8 mouse cellular contexts compared by ENCODE assay signal in genomic region chr16:91073163-91073892, GRCm38 (mm10). TPM values are rescaled to one million over a fixed set of nuclear protein-coding genes. Genes with fewer than 3 reads are reported as not detected.
DNase-seq lines count a peak whose midpoint lies in the region; ATAC-seq and TF ChIP-seq lines count a peak whose summit lies in the region.

No protein-coding gene starts in this region.

- H3K9ac ChIP-seq in embryonic facial prominence, embryonic 15.5 days, result no peak overlapping the region
- H3K9ac ChIP-seq in limb, embryonic 13.5 days, result no peak overlapping the region
- no peak overlapping the region for H3K9ac ChIP-seq in midbrain, embryonic 16.5 days (ENCODE audit: low read depth, low read length)

- 38% methylated on average over 24 of the region's 24 CpGs for WGBS in bone marrow, adult 2 months
- WGBS in embryonic facial prominence, embryonic 15.5 days, result 36% methylated on average over 22 of the region's 24 CpGs
- WGBS in limb, embryonic 13.5 days, result 37% methylated on average over 23 of the region's 24 CpGs
- WGBS in midbrain, embryonic 16.5 days, result 45% methylated on average over 19 of the region's 24 CpGs
- 40% methylated on average over 24 of the region's 24 CpGs for WGBS in spleen, adult 2 months

- no peaks in the 10 kb centered on the region for H3K27me3 ChIP-seq in embryonic facial prominence, embryonic 15.5 days
- peaks cover 16% of the 10 kb centered on the region; the same call in 1 of the 2 replicates for H3K27me3 ChIP-seq in limb, embryonic 13.5 days
- no peaks in the 10 kb centered on the region for H3K27me3 ChIP-seq in midbrain, embryonic 16.5 days (ENCODE audit: control insufficient read depth, insufficient read depth, low read depth, low read length)
- H3K27me3 ChIP-seq in spleen, adult 2 months (ENCODE audit: control insufficient read depth, insufficient read depth, low read length), result no peaks in the 10 kb centered on the region

- TF ChIP-seq CTCF in bone marrow, adult 2 months (IDR thresholded peaks at IDR 0.05; ENCODE audit: control insufficient read depth, insufficient read depth, low read length), result peak; percentile 89
- TF ChIP-seq CTCF in spleen, adult 2 months (IDR thresholded peaks at IDR 0.05; ENCODE audit: extremely low read depth, insufficient read depth, insufficient read length, insufficient replicate concordance), result peak; percentile 75; the same call in 1 of the 2 replicates

- H3K27ac ChIP-seq in bone marrow, adult 2 months (ENCODE audit: control insufficient read depth, insufficient read depth, low read depth, low read length, poor library complexity), result no peak overlapping the region
- no peak overlapping the region for H3K27ac ChIP-seq in embryonic facial prominence, embryonic 15.5 days (replicated peaks)
- no peak overlapping the region for H3K27ac ChIP-seq in limb, embryonic 13.5 days
- H3K27ac ChIP-seq in midbrain, embryonic 16.5 days (ENCODE audit: low read length), result no peak overlapping the region
- no peak overlapping the region for H3K27ac ChIP-seq in spleen, adult 2 months (ENCODE audit: insufficient read depth, low read length)

- H3K4me2 ChIP-seq in embryonic facial prominence, embryonic 15.5 days (replicated peaks), result 0 out of 2 replicates have a peak overlapping the region, but pooled peaks have one; percentile 17
- peak overlapping the region; percentile 31; the same call in 1 of the 2 replicates for H3K4me2 ChIP-seq in limb, embryonic 13.5 days (replicated peaks)
- peak overlapping the region; percentile 24; the same call in 1 of the 2 replicates for H3K4me2 ChIP-seq in midbrain, embryonic 16.5 days (ENCODE audit: low read length)

- peak; percentile 86 for DNase-seq in A20 (ENCODE audit: low read depth, low spot score)
- DNase-seq in heart, adult 9 months (ENCODE audit: low spot score in 2 of 2), result peak; percentile 84 to 88
- DNase-seq in kidney, adult 9 months, result peak; percentile 93
- peak; percentile 67 to 79 for DNase-seq in spleen, adult 2 months (ENCODE audit: low read depth in 1 of 2, low spot score in 2 of 2)

- H3K4me1 ChIP-seq in bone marrow, adult 2 months (ENCODE audit: control insufficient read depth, insufficient read depth, low read length), result no peaks in the 10 kb centered on the region; the same call in 1 of the 2 replicates
- H3K4me1 ChIP-seq in embryonic facial prominence, embryonic 15.5 days, result no peaks in the 10 kb centered on the region
- H3K4me1 ChIP-seq in limb, embryonic 13.5 days, result peaks cover 10% of the 10 kb centered on the region
- H3K4me1 ChIP-seq in midbrain, embryonic 16.5 days (ENCODE audit: control insufficient read depth, insufficient read depth, low read length), result peaks cover 7% of the 10 kb centered on the region
- H3K4me1 ChIP-seq in spleen, adult 2 months (ENCODE audit: control insufficient read depth, insufficient read depth, insufficient read length), result no peaks in the 10 kb centered on the region

- peak; percentile 90 for ATAC-seq in embryonic facial prominence, embryonic 15.5 days (ENCODE audit: insufficient number of reproducible peaks, low FRiP score, low TSS enrichment, low read depth)
- peak; percentile 96 for ATAC-seq in limb, embryonic 13.5 days (ENCODE audit: low FRiP score, low read depth)
- peak; percentile 96 for ATAC-seq in midbrain, embryonic 16.5 days

- H3K4me3 ChIP-seq in bone marrow, adult 2 months (replicated peaks; ENCODE audit: control insufficient read depth, low read depth, low read length), result no peak overlapping the region
- no peak overlapping the region for H3K4me3 ChIP-seq in embryonic facial prominence, embryonic 15.5 days (replicated peaks)
- no peak overlapping the region for H3K4me3 ChIP-seq in limb, embryonic 13.5 days
- H3K4me3 ChIP-seq in midbrain, embryonic 16.5 days (ENCODE audit: low read depth, low read length), result no peak overlapping the region
- H3K4me3 ChIP-seq in spleen, adult 2 months (ENCODE audit: extremely low read depth, insufficient read depth, insufficient read length), result no peak overlapping the region

- TF ChIP-seq POLR2A in bone marrow, adult 2 months (IDR thresholded peaks at IDR 0.05; ENCODE audit: borderline replicate concordance, control insufficient read depth, low read depth, low read length), result no peak
- no peak for TF ChIP-seq POLR2A in spleen, adult 2 months (IDR thresholded peaks at IDR 0.05; ENCODE audit: low read depth, low read length)

- H3K36me3 ChIP-seq in embryonic facial prominence, embryonic 15.5 days, result no peaks in the 10 kb centered on the region
- no peaks in the 10 kb centered on the region for H3K36me3 ChIP-seq in limb, embryonic 13.5 days
- H3K36me3 ChIP-seq in midbrain, embryonic 16.5 days (ENCODE audit: control insufficient read depth, insufficient read depth, low read length), result no peaks in the 10 kb centered on the region
- no peaks in the 10 kb centered on the region for H3K36me3 ChIP-seq in spleen, adult 2 months (ENCODE audit: control insufficient read depth, insufficient read depth, low read length)

- no peaks in the 10 kb centered on the region for H3K9me3 ChIP-seq in embryonic facial prominence, embryonic 15.5 days (replicated peaks)
- H3K9me3 ChIP-seq in limb, embryonic 13.5 days, result no peaks in the 10 kb centered on the region
- H3K9me3 ChIP-seq in midbrain, embryonic 16.5 days (replicated peaks; ENCODE audit: control insufficient read depth, low read length, poor library complexity, severe bottlenecking), result no peaks in the 10 kb centered on the region

RNA-seq across cellular contexts. Expression of gene 4932438H23Rik, which starts 21.6 kb away (rescaled TPM):
- not detected in 2 replicates for polyA plus RNA-seq in bone marrow, adult 2 months (2011; ENCODE audit: insufficient read depth, insufficient read length, low replicate concordance, missing spikeins)
- 0.41 and 1.0 TPM in 2 replicates for polyA plus RNA-seq in embryonic facial prominence, embryonic 15.5 days (2015; fragmentation: Nextera tagmentation; extraction: Ambion mirVana)
- 0.11 and 0.55 TPM in 2 replicates for polyA plus RNA-seq in limb, embryonic 13.5 days (2015; fragmentation: Nextera tagmentation; extraction: Ambion mirVana)
- 0.87 TPM in 2 replicates for polyA plus RNA-seq in midbrain, embryonic 16.5 days (2015; fragmentation: Nextera tagmentation; extraction: Ambion mirVana)
- polyA plus RNA-seq in spleen, adult 2 months (2012; rRNA removed), result not detected in 2 replicates

RNA-seq across cellular contexts. Expression of gene Paxbp1, which starts 29.0 kb away (rescaled TPM):
- polyA plus RNA-seq in bone marrow, adult 2 months (2011; ENCODE audit: insufficient read depth, insufficient read length, low replicate concordance, missing spikeins), result 44.3 and 72.0 TPM in 2 replicates
- polyA plus RNA-seq in embryonic facial prominence, embryonic 15.5 days (2015; fragmentation: Nextera tagmentation; extraction: Ambion mirVana), result 53.4 and 55.8 TPM in 2 replicates
- 72.3 and 73.1 TPM in 2 replicates for polyA plus RNA-seq in limb, embryonic 13.5 days (2015; fragmentation: Nextera tagmentation; extraction: Ambion mirVana)
- 72.3 and 84.0 TPM in 2 replicates for polyA plus RNA-seq in midbrain, embryonic 16.5 days (2015; fragmentation: Nextera tagmentation; extraction: Ambion mirVana)
- 10.4 and 11.9 TPM in 2 replicates for polyA plus RNA-seq in spleen, adult 2 months (2012; rRNA removed)
